Mouse (Mus musculus) megakaryocyte-erythroid progenitor cell, adult 5-6 weeks (primary cell): Measurements from ENCODE around the gene Myl7. TPM values are rescaled to one million over a fixed set of nuclear protein-coding genes. Genes with fewer than 3 reads are reported as not detected.

Experiments
- ATAC-seq: replicated peaks from 2 replicates; pipeline ENCODE4 v1.8.0; 2016; ENCODE audit warnings: mild to moderate bottlenecking, inconsistent platforms; ENCODE audit not compliant: severe bottlenecking, poor library complexity, low FRiP score, low TSS enrichment
- total RNA-seq, 2 experiments: library from RNA; stranded (forward) in 1 of 2; stranded (reverse) in 1 of 2; fragments of 200-1000, 215-1000 nt in 1 of 2; fragments of >200 nt in 1 of 2; fragmentation: Nextera tagmentation in 1 of 2; gene quantifications; 2 replicates each; pipeline ENCODE4 v1.2.3; 2014 to 2017

Myl7 gene
- total RNA-seq, 2 experiments from 2014 or later, result not detected

DNA sequence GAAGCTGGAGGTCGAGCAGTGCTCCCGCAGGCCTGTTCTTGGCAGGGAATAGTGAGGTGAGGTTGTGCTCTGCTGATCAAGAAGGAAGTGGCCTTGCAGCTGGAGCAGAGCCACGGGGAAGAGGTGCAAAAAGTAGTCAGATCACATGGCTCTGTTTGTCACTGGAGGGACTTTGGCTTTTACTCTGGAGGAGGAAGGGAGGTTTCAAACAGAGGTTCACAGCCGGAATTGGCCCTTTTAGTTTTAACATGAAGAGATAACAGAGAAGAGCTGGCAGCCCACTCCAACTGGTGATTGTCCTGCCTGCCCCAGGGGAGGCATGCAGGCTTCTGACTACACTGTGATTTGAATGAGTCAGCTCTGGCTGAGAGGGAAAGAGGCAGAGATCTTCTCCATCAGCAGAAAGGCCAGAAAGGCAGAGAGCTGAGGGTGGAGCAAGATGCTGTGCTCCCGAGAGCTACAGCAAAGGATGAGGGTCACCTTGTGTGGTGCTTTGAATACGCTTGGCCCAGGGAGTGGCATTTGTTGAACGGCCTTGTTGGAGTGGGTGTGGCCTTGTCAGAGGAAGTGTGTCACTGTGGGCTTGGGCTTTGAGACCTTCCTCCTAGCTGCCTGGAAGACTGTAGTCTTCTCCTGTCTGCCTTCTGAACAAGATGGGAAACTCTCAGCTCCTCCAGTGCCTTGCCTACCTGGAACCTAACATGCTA is 51.8 kb downstream of the Myl7 start:
- no peak for ATAC-seq

Other genes with a start within 250 kb of the Myl7 start
- 128 and 195 TPM in 2 replicates for gene Mrps24, start 183.1 kb downstream of the Myl7 start, total RNA-seq (2014; fragmentation: Nextera tagmentation)
- gene Mrps24, start 183.1 kb downstream of the Myl7 start, total RNA-seq (2017), result 72.1 and 95.9 TPM in 2 replicates
- gene Urgcp, start 136.4 kb downstream of the Myl7 start, total RNA-seq (2014; fragmentation: Nextera tagmentation), result 6.8 and 12.1 TPM in 2 replicates
- gene Urgcp, start 136.4 kb downstream of the Myl7 start, total RNA-seq (2017), result 5.9 and 7.8 TPM in 2 replicates
- 47.1 and 48.7 TPM in 2 replicates for gene Dbnl, start 110.3 kb downstream of the Myl7 start, total RNA-seq (2014; fragmentation: Nextera tagmentation)
- 58.7 and 68.5 TPM in 2 replicates for gene Dbnl, start 110.3 kb downstream of the Myl7 start, total RNA-seq (2017)
- 0.24 TPM in 1 of 2 replicates, not detected in the other for gene Pgam2, start 95.0 kb downstream of the Myl7 start, total RNA-seq (2014; fragmentation: Nextera tagmentation)
- not detected in 2 replicates for gene Pgam2, start 95.0 kb downstream of the Myl7 start, total RNA-seq (2017)
- 8.8 and 15.2 TPM in 2 replicates for gene Polm, start 60.8 kb downstream of the Myl7 start, total RNA-seq (2014; fragmentation: Nextera tagmentation)
- 3.6 and 3.9 TPM in 2 replicates for gene Polm, start 60.8 kb downstream of the Myl7 start, total RNA-seq (2017)
- gene Aebp1, start 36.8 kb downstream of the Myl7 start, total RNA-seq (2014; fragmentation: Nextera tagmentation), result not detected in 2 replicates
- gene Aebp1, start 36.8 kb downstream of the Myl7 start, total RNA-seq (2017), result not detected in 2 replicates
- 115 and 138 TPM in 2 replicates for gene Pold2, start 20.5 kb downstream of the Myl7 start, total RNA-seq (2014; fragmentation: Nextera tagmentation)
- gene Pold2, start 20.5 kb downstream of the Myl7 start, total RNA-seq (2017), result 55.7 and 85.8 TPM in 2 replicates
- gene Gck, start 51.3 kb upstream of the Myl7 start, total RNA-seq (2014; fragmentation: Nextera tagmentation), result not detected in 2 replicates
- not detected in 2 replicates for gene Gck, start 51.3 kb upstream of the Myl7 start, total RNA-seq (2017)
- gene Ykt6, start 56.9 kb upstream of the Myl7 start, total RNA-seq (2014; fragmentation: Nextera tagmentation), result 31.2 and 37.7 TPM in 2 replicates
- gene Ykt6, start 56.9 kb upstream of the Myl7 start, total RNA-seq (2017), result 42.3 and 43.6 TPM in 2 replicates
- 0.52 and 3.0 TPM in 2 replicates for gene Camk2b, start 167.6 kb upstream of the Myl7 start, total RNA-seq (2014; fragmentation: Nextera tagmentation)
- 1.6 TPM in 1 of 2 replicates, not detected in the other for gene Camk2b, start 167.6 kb upstream of the Myl7 start, total RNA-seq (2017)